Mouse (Mus musculus): ENCODE results near the gene Spata2l. TPM values are rescaled to one million over a fixed set of nuclear protein-coding genes. Genes with fewer than 3 reads are reported as not detected.
A peak's percentile ranks its signal among the peaks of the same experiment; 100 is the strongest.
"Not testable (repeated sequence)": the region's sequence is repeated elsewhere in the genome, so short reads cannot be mapped to it uniquely, and the experiment has no call there.

Gene Spata2l
- polyA plus RNA-seq, 1 experiment from 2014 or later = 5.0 TPM

DNA sequence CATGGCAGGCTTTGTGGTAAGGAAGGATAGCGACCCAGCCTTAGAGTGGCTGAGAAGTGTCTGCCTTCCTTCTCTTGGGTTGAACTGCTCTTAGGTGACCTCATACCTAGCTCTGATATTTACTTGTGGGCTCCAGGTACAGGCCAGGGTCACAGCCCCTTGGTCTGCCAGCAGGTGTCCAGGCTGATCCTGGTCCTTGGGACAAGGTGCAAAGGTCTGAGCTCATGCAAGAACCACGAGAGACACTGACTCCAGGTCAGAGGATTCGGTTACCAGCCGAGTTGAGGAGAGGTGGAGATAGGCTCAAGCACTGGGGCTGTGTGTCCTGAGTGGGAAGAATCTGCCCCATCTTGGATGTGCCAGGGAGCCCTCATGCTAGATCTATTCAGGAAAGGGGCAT lies 8.3 kb upstream of the Spata2l start:
- Histone ChIP-seq H3K9ac (no peak overlapping the region), H3K4me2 (no peak overlapping the region), H3K27ac (no peak overlapping the region), H3K36me3 (peaks cover 34% of the 10 kb centered on the region; the same call in 1 of the 2 replicates), H3K4me3 (replicated peaks) (no peak overlapping the region), H3K9me3 (no peaks in the 10 kb centered on the region), H3K4me1 (no peaks in the 10 kb centered on the region), H3K27me3 (replicated peaks) (no peaks in the 10 kb centered on the region)
- no peak for ATAC-seq (ENCODE audit: insufficient read depth, low FRiP score, low read depth)
- 94% methylated on average over 4 of the region's 4 CpGs for WGBS

DNA sequence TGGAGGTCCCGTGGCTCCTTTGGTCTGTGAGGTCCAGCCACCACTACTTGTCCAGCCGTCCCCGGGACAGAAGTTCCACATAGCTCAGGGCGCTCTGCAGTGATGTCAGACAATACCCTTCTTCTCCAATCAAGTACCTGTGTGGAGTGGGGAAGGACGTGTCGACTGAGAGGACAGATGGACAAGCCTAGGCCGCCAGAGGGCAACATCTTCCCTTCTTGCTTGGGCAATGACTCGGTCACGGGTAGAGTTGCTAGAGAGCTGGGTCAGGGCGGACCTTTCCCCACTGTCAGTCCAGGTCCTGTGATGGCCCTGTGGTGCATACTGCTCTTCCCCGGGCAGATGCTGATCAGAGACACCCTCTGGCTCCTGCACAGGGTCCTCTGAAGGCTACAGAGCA lies 7.0 kb upstream of the Spata2l start:
- WGBS = 72% methylated on average over 11 of the region's 11 CpGs
- no peaks in the 10 kb centered on the region for H3K9me3 ChIP-seq
- no peak overlapping the region for H3K4me2 ChIP-seq
- no peak; the same call in 1 of the 2 replicates for ATAC-seq (ENCODE audit: insufficient read depth, low FRiP score, low read depth)
- peaks cover 25% of the 10 kb centered on the region; the same call in 1 of the 2 replicates for H3K36me3 ChIP-seq
- H3K27me3 ChIP-seq (replicated peaks) = no peaks in the 10 kb centered on the region
- H3K4me1 ChIP-seq = no peaks in the 10 kb centered on the region
- H3K9ac ChIP-seq = no peak overlapping the region
- no peak overlapping the region for H3K27ac ChIP-seq
- H3K4me3 ChIP-seq (replicated peaks) = no peak overlapping the region

DNA sequence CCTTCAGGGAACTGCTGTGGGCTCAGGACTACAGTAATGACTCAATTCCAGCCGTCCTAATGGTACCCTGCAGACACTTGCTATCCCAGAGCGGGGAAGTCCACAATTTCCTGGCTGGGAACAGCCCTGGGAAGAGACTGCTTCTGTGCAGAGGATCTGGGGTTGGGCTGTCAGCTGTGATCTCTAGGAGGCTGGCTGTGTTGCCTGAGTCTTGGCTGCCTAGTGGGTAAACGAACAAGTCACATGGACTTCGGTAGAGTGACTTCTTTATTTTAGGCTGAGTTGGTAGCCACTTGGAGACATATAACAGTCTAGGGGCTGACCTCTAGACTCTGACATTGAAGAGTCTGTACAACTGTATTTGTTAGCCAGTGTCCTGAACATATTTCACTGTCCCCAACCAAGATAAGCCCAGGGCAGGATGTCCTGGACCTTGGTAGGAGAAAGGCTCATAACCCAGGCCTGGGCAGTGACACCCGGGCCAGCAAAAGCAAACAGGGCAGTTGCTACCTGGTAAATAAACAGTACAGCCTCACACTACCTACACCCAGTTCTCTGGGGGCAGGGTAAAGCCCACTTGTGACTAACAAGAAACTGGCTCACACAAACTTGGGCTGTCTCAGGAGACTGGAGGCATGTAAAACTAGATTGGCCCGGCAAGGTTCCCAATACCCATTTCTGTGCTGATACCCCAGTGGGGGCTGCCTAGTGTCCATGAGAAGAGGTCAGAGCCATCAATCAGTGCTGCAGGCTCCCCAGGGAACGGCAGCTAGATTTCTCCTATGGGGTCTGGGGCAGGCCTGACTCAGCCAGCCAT lies 6.3 kb upstream of the Spata2l start:
- Histone ChIP-seq H3K27me3 (replicated peaks) (no peaks in the 10 kb centered on the region), H3K9me3 (no peaks in the 10 kb centered on the region), H3K4me2 (no peak overlapping the region), H3K27ac (no peak overlapping the region), H3K4me1 (no peaks in the 10 kb centered on the region), H3K36me3 (peaks cover 18% of the 10 kb centered on the region; the same call in 1 of the 2 replicates), H3K9ac (no peak overlapping the region), H3K4me3 (replicated peaks) (no peak overlapping the region)
- WGBS = 81% methylated on average over 7 of the region's 7 CpGs
- ATAC-seq (ENCODE audit: insufficient read depth, low FRiP score, low read depth) = no peak

DNA sequence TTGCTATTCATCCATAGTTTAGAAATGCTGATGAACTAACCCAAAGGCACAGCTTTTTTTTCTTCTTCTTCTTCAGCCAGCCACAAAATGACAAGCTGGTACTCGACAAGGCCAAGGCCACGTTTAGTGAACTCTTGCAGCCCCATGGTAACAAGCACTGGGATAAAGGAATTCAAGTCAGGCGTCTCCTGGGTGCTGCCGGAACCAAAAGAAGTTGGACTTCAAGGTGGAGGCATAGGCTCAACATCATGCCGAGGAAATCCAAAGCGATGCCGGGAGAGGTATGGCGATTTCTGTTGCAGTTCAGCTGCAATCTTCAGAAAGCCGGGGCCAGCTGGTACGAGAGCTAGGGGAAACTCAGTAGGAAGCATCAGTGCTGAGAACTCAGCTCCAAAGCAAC lies 3.4 kb upstream of the Spata2l start:
- no peaks in the 10 kb centered on the region for H3K9me3 ChIP-seq
- WGBS = 86% methylated on average over 10 of the region's 10 CpGs
- H3K27me3 ChIP-seq (replicated peaks) = peaks cover 11% of the 10 kb centered on the region; the same call in 1 of the 2 replicates
- H3K36me3 ChIP-seq = 0 out of 2 replicates have a peak, but pooled peaks cover 4% of the 10 kb centered on the region
- H3K4me1 ChIP-seq = peaks cover 8% of the 10 kb centered on the region
- no peak overlapping the region for H3K4me2 ChIP-seq
- no peak overlapping the region for H3K9ac ChIP-seq
- H3K27ac ChIP-seq = no peak overlapping the region
- no peak for ATAC-seq (ENCODE audit: insufficient read depth, low FRiP score, low read depth)
- H3K4me3 ChIP-seq (replicated peaks) = no peak overlapping the region

DNA sequence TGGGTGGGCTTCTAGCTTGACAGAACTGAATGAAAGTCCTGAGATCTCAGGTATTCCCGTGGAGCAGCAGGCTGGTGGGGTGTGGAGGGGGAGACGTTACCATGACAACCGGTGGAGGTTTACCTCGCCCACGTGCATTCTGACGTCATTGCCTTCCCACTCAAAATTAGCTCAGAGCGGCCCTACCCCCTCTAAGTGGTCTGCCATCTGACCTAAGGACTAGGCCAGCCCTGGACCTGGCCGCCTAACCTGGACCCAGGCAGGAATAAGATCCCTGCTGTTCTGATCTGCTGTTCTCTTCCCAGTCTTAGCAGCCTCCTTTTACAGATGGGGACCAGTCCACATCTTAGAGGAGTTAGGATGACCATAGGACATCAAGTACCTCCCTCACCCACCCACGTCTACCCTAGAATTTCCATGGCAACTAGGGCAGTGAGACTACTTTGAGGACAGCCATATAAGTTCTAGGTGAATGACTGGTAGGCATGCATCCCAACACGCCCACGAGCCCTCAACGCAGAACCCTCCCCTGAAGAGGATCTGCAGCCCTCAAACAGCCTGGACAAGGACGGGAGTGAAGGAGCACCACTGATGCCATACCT lies 1.0 kb downstream of the Spata2l start:
- Histone ChIP-seq H3K27ac (no peak overlapping the region), H3K27me3 (replicated peaks) (peaks cover 14% of the 10 kb centered on the region; the same call in 1 of the 2 replicates), H3K36me3 (no peaks in the 10 kb centered on the region), H3K4me3 (replicated peaks) (peak overlapping the region; percentile 62), H3K9me3 (no peaks in the 10 kb centered on the region), H3K4me1 (peaks cover 8% of the 10 kb centered on the region), H3K4me2 (peak overlapping the region; percentile 96), H3K9ac (peak overlapping the region; percentile 56)
- no peak for ATAC-seq (ENCODE audit: insufficient read depth, low FRiP score, low read depth)
- 28% methylated on average over 13 of the region's 13 CpGs for WGBS

DNA sequence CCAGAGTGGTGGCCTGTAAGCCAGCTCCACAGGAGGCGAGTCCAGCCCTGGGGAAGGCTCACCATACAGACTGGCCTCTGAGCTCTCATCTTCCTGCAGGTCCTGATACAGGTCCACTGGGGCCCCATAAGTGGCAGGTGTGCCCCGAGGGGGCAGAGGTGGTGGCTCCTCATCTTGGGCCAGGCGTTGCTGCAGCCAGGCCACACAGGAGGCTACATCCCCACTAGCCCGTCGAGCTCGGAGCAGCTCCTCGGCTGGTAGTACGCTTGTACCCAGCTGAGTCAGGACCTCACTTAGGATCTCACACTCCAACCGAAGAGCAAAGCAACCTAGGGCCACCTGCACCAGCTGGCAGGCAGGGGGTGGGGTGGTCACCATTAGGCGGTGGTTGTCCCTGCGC lies 2.3 kb downstream of the Spata2l start:
- H3K9me3 ChIP-seq = no peaks in the 10 kb centered on the region
- H3K36me3 ChIP-seq = 0 out of 2 replicates have a peak, but pooled peaks cover 6% of the 10 kb centered on the region
- no peak overlapping the region for H3K4me3 ChIP-seq (replicated peaks)
- H3K9ac ChIP-seq = no peak overlapping the region
- no peak overlapping the region for H3K4me2 ChIP-seq
- H3K4me1 ChIP-seq = peaks cover 8% of the 10 kb centered on the region
- WGBS = 77% methylated on average over 11 of the region's 11 CpGs
- no peak overlapping the region for H3K27ac ChIP-seq
- no peak for ATAC-seq (ENCODE audit: insufficient read depth, low FRiP score, low read depth)
- peaks cover 14% of the 10 kb centered on the region; the same call in 1 of the 2 replicates for H3K27me3 ChIP-seq (replicated peaks)

DNA sequence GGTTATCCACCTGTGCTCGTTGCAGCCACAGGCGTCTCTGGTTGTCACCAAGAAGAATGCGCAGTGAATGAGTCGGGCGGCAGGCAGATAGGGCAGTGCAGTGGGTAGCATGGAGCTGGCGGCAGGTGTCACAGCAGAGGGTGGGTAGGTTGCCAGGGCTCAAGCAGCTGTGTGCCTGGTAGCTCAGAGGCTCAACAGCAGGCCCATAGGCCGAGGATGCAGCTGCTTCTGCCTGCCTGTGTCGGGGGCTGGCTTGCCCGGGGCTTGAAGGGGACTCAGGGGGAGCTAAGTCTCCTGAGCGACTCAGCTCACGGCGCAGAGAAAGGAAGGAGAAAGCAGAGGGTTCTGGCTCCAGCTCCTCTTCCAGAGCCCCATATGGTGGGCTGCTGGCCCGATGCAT lies 2.7 kb downstream of the Spata2l start:
- no peak overlapping the region for H3K4me2 ChIP-seq
- H3K27ac ChIP-seq = no peak overlapping the region
- peaks cover 8% of the 10 kb centered on the region for H3K4me1 ChIP-seq
- H3K9ac ChIP-seq = no peak overlapping the region
- H3K9me3 ChIP-seq = no peaks in the 10 kb centered on the region
- WGBS = 62% methylated on average over 13 of the region's 13 CpGs
- H3K4me3 ChIP-seq (replicated peaks) = no peak overlapping the region
- H3K36me3 ChIP-seq = 0 out of 2 replicates have a peak, but pooled peaks cover 10% of the 10 kb centered on the region
- ATAC-seq (ENCODE audit: insufficient read depth, low FRiP score, low read depth) = no peak
- H3K27me3 ChIP-seq (replicated peaks) = peaks cover 14% of the 10 kb centered on the region; the same call in 1 of the 2 replicates

DNA sequence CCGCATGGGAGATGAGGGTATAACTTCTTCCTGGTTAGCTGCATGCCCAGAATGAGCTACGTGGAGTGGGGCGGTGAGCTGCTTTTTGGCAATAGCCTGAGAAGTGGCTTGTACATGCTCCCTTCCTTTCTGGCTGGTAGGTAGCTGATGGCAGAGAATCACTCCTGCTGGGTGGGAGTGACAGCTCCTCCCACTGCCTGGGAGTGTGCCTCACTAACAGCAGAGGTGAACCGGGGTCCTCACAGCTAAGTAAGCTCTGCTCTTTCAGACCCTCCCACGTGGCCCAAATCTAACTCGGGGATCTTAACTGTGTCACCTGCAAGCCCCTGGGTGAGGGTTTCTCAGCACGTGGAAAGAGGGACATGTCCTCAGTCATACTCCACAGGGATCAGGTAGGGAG lies 3.5 kb downstream of the Spata2l start:
- 0 out of 2 replicates have a peak, but pooled peaks cover 11% of the 10 kb centered on the region for H3K36me3 ChIP-seq
- H3K9me3 ChIP-seq = no peaks in the 10 kb centered on the region
- no peak overlapping the region for H3K9ac ChIP-seq
- no peak overlapping the region for H3K4me3 ChIP-seq (replicated peaks)
- H3K27ac ChIP-seq = no peak overlapping the region
- H3K27me3 ChIP-seq (replicated peaks) = peaks cover 14% of the 10 kb centered on the region; the same call in 1 of the 2 replicates
- no peak overlapping the region for H3K4me2 ChIP-seq
- ATAC-seq (ENCODE audit: insufficient read depth, low FRiP score, low read depth) = no peak
- peaks cover 8% of the 10 kb centered on the region for H3K4me1 ChIP-seq
- WGBS = 29% methylated on average over 7 of the region's 7 CpGs

DNA sequence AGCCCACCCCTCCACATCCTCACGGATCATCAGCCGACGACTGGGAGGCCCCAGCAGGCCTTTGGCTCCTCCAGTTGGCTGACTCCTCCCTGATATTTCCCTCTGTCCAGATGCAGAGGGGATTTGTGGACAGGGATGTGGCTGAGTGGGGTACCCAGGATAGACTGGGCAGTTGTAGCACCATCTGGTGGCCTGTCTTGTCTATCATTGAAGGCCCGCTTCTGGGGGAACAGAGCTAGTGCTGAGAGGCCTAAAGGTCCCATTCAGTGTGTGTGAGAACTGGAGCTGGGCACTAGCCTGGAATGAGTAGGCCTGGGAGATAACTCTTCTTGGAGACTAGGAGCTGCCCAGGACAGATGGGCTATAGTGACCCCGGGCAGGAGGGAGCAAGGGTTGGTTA lies 4.3 kb downstream of the Spata2l start:
- H3K27ac ChIP-seq = no peak overlapping the region
- H3K4me1 ChIP-seq = peaks cover 8% of the 10 kb centered on the region
- no peaks in the 10 kb centered on the region for H3K9me3 ChIP-seq
- peaks cover 14% of the 10 kb centered on the region; the same call in 1 of the 2 replicates for H3K27me3 ChIP-seq (replicated peaks)
- no peak overlapping the region for H3K4me3 ChIP-seq (replicated peaks)
- WGBS = 58% methylated on average over 5 of the region's 5 CpGs
- H3K4me2 ChIP-seq = no peak overlapping the region
- 0 out of 2 replicates have a peak, but pooled peaks cover 12% of the 10 kb centered on the region for H3K36me3 ChIP-seq
- H3K9ac ChIP-seq = no peak overlapping the region
- no peak for ATAC-seq (ENCODE audit: insufficient read depth, low FRiP score, low read depth)

DNA sequence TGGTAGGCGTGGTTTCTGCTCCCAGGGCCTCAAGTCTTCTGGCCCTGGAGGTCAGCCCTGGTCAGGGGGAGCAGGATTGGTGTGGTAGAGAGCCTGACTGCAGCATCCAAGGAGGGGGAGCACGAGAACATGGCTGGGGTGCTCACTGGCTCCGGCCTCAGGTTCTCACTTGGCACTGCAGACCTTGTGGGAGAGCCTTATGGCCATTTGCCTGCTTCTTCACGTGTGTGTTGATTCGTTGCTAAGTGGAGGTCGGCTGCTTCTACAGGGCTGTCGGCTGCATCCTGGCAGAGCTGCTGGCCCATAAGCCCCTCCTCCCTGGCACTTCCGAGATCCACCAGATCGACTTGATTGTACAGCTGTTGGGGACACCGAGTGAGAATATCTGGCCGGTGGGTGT lies 5.7 kb downstream of the Spata2l start:
- H3K4me3 ChIP-seq (replicated peaks); H3K27ac ChIP-seq; H3K9ac ChIP-seq; ATAC-seq (ENCODE audit: insufficient read depth, low FRiP score, low read depth); H3K4me2 ChIP-seq; H3K9me3 ChIP-seq: not testable (repeated sequence)
- Histone ChIP-seq H3K36me3 (0 out of 2 replicates have a peak, but pooled peaks cover 14% of the 10 kb centered on the region), H3K27me3 (replicated peaks) (peaks cover 11% of the 10 kb centered on the region; the same call in 1 of the 2 replicates), H3K4me1 (peaks cover 10% of the 10 kb centered on the region)
- 83% methylated on average over 11 of the region's 11 CpGs for WGBS

DNA sequence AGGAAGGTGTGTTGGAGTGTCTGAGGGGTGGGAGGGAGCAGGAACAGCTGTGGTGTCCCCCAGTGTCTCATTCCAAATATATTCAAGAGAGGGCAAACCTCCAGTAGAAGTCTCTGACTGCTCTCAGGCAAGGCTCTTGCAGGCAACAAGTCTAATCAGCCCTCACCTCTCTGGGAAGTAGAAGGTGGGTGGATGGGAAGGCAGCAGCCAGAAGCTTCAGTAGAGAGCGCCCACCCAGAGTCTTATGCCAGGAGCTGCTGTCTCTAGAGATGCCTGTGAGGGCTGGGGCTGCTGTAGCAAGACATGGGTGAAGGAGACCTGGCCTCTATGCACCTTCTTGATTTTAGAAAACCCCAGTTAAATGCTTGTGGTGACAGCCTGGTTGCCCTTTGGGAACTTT lies 7.6 kb downstream of the Spata2l start:
- Histone ChIP-seq H3K36me3 (0 out of 2 replicates have a peak, but pooled peaks cover 14% of the 10 kb centered on the region), H3K9me3 (no peaks in the 10 kb centered on the region), H3K27ac (no peak overlapping the region), H3K4me2 (no peak overlapping the region), H3K4me3 (replicated peaks) (no peak overlapping the region), H3K27me3 (replicated peaks) (no peaks in the 10 kb centered on the region), H3K9ac (no peak overlapping the region), H3K4me1 (peaks cover 13% of the 10 kb centered on the region)
- no peak for ATAC-seq (ENCODE audit: insufficient read depth, low FRiP score, low read depth)
- 100% methylated on average over 1 of the region's 1 CpGs for WGBS
